Mouse (Mus musculus) stomach, postnatal 0 days (tissue): ENCODE measurements around the gene Rmnd1.
A peak's percentile ranks its signal among the peaks of the same experiment; 100 is the strongest.

Experiments
- CTCF ChIP-seq: IDR thresholded peaks from 2 replicates; pipeline ENCODE4 v1.5.1; 2016; ENCODE audit warnings: antibody characterized with exemption, low read depth, mild to moderate bottlenecking, moderate library complexity
- EP300 ChIP-seq: optimal IDR thresholded peaks from 2 replicates; pipeline ENCODE3; 2016; ENCODE audit warnings: antibody characterized with exemption

GRCm38 (mm10) chr10:4432996-4433755 lies 988 bp upstream of the Rmnd1 start:
- peak; percentile 50 for TF ChIP-seq CTCF
- TF ChIP-seq EP300, result no peak
